15 mouse cellular contexts compared by ENCODE assay signal in genomic region chr11:96414002-96414401, GRCm38 (mm10). TPM values are rescaled to one million over a fixed set of nuclear protein-coding genes. Genes with fewer than 3 reads are reported as not detected.
A peak's percentile ranks its signal among the peaks of the same experiment; 100 is the strongest.
DNase-seq lines count a peak whose midpoint lies in the region; ATAC-seq and TF ChIP-seq lines count a peak whose summit lies in the region.
"Had no signal": no experiment of that assay in that cellular context is flagged by ENCODE, and none has a peak within 500 bp of the region (broad histone marks: within the 10 kb centered on the region; RNA-seq: fewer than 3 reads in every experiment).

No protein-coding gene starts in this region.

- TF ChIP-seq POLR2A in lung, adult 2 months (IDR thresholded peaks at IDR 0.05; ENCODE audit: borderline replicate concordance, extremely low read depth, low read depth, low read length) = no peak

- no peaks in the 10 kb centered on the region for H3K27me3 ChIP-seq in kidney, postnatal 0 days (ENCODE audit: insufficient read depth, low read length)
- no peaks in the 10 kb centered on the region for H3K27me3 ChIP-seq in stomach, embryonic 14.5 days (ENCODE audit: control insufficient read depth, insufficient read depth, low read length)

- DNase-seq in gastrocnemius, postnatal 25 days = peak; percentile 25
- DNase-seq in gastrocnemius, adult 18-20 months (ENCODE audit: low spot score) = no peak
- DNase-seq in lung, adult 2 months = peak; percentile 19
- DNase-seq in lung, postnatal 14 days = no peak
- no peak for DNase-seq in kidney, postnatal 0 days (ENCODE audit: low spot score)
- no peak for DNase-seq in frontal cortex, postnatal 10 days (ENCODE audit: low spot score in 2 of 2)
- DNase-seq: cerebellum, adult 11 months; thymus, postnatal 25 days had no signal

- WGBS in lung, adult 2 months = 28% methylated on average over 2 of the region's 2 CpGs
- 24% methylated on average over 2 of the region's 2 CpGs for WGBS in kidney, postnatal 0 days
- WGBS in stomach, embryonic 14.5 days = 31% methylated on average over 2 of the region's 2 CpGs

- H3K27ac ChIP-seq in kidney, postnatal 0 days = peak overlapping the region; percentile 78
- H3K27ac ChIP-seq in stomach, embryonic 14.5 days (ENCODE audit: low read length) = peak overlapping the region; percentile 21; the same call in 1 of the 2 replicates

- H3K4me2 ChIP-seq in kidney, postnatal 0 days (ENCODE audit: low read length) = peak overlapping the region; percentile 25; the same call in 1 of the 2 replicates
- H3K4me2 ChIP-seq in stomach, embryonic 14.5 days (replicated peaks; ENCODE audit: low read depth, low read length) = no peak overlapping the region

- TF ChIP-seq CTCF in lung, adult 2 months (IDR thresholded peaks at IDR 0.05; ENCODE audit: insufficient read depth, low read length) = no peak
- no peak for TF ChIP-seq CTCF in kidney, postnatal 0 days (IDR thresholded peaks at IDR 0.05; ENCODE audit: low read depth)

- no peak overlapping the region for H3K4me3 ChIP-seq in lung, adult 2 months (replicated peaks; ENCODE audit: extremely low read depth, low read depth, low read length)
- H3K4me3 ChIP-seq in kidney, postnatal 0 days (replicated peaks; ENCODE audit: low read depth, low read length) = no peak overlapping the region
- no peak overlapping the region for H3K4me3 ChIP-seq in stomach, embryonic 14.5 days (ENCODE audit: low read depth, low read length)

- no peak overlapping the region for H3K9ac ChIP-seq in kidney, postnatal 0 days (ENCODE audit: low read depth, low read length)
- H3K9ac ChIP-seq in stomach, embryonic 14.5 days (replicated peaks; ENCODE audit: low read depth, low read length) = no peak overlapping the region

- H3K36me3 ChIP-seq in kidney, postnatal 0 days (ENCODE audit: insufficient read depth, low read length) = no peaks in the 10 kb centered on the region
- no peaks in the 10 kb centered on the region for H3K36me3 ChIP-seq in stomach, embryonic 14.5 days (ENCODE audit: control insufficient read depth, insufficient read depth, low read length)

- H3K9me3 ChIP-seq in kidney, postnatal 0 days (replicated peaks; ENCODE audit: low read length) = no peaks in the 10 kb centered on the region
- no peaks in the 10 kb centered on the region; the same call in 1 of the 2 replicates for H3K9me3 ChIP-seq in stomach, embryonic 14.5 days (ENCODE audit: control insufficient read depth, low read depth, low read length)

- no peak; the same call in 1 of the 2 replicates for ATAC-seq in kidney, postnatal 0 days (replicated peaks; ENCODE audit: low FRiP score, low read depth)
- ATAC-seq in stomach, embryonic 14.5 days (ENCODE audit: insufficient number of reproducible peaks, insufficient read depth, low FRiP score, low read depth) = no peak
- ATAC-seq in megakaryocyte progenitor cell, adult 5-6 weeks (replicated peaks; ENCODE audit: poor library complexity) = no peak

- H3K4me1 ChIP-seq in lung, adult 2 months (ENCODE audit: control insufficient read depth, insufficient read depth, low read length) = peaks cover 8% of the 10 kb centered on the region
- peaks cover 13% of the 10 kb centered on the region for H3K4me1 ChIP-seq in kidney, postnatal 0 days (replicated peaks; ENCODE audit: insufficient read depth, low read length)
- peaks cover 17% of the 10 kb centered on the region; the same call in 1 of the 2 replicates for H3K4me1 ChIP-seq in stomach, embryonic 14.5 days (ENCODE audit: control insufficient read depth, insufficient read depth, low read length)

RNA-seq across cellular contexts. Expression of gene Hoxb1, which starts 48.5 kb away (rescaled TPM):
- not detected for total RNA-seq in gastrocnemius, postnatal 25 days (2021)
- not detected for total RNA-seq in gastrocnemius, adult 18-20 months (2021)
- polyA plus RNA-seq in lung, adult 2 months (2012; rRNA removed) = not detected in 2 replicates
- 0.13 and 0.37 TPM in 2 replicates for polyA plus RNA-seq in kidney, postnatal 0 days (2015; fragmentation: Nextera tagmentation; extraction: Ambion mirVana)
- 0.22 and 0.32 TPM in 2 replicates for polyA plus RNA-seq in stomach, embryonic 14.5 days (2014; fragmentation: Nextera tagmentation; extraction: Ambion mirVana)
- not detected in 2 replicates for total RNA-seq in megakaryocyte progenitor cell, adult 5-6 weeks (2015)
- not detected in 2 replicates for total RNA-seq in megakaryocyte progenitor cell, adult 5-6 weeks (2017)
- total RNA-seq: adrenal gland, postnatal 4 days; left cerebral cortex, adult 18-20 months; neutrophil, adult 5-6 weeks had no signal
- polyA plus RNA-seq: forebrain, embryonic 11.5 days; large intestine, adult 2 months had no signal

RNA-seq across cellular contexts. Expression of gene Skap1, which starts 50.4 kb away (rescaled TPM):
- under 1 TPM in 1 of 2 experiments, not detected in 1; 0.24 TPM for total RNA-seq in gastrocnemius, postnatal 25 days (2021)
- not detected for total RNA-seq in gastrocnemius, adult 18-20 months (2021)
- polyA plus RNA-seq in lung, adult 2 months (2012; rRNA removed) = 2.2 and 2.4 TPM in 2 replicates
- polyA plus RNA-seq in kidney, postnatal 0 days (2015; fragmentation: Nextera tagmentation; extraction: Ambion mirVana) = 7.6 and 8.7 TPM in 2 replicates
- polyA plus RNA-seq in stomach, embryonic 14.5 days (2014; fragmentation: Nextera tagmentation; extraction: Ambion mirVana) = 0.45 and 0.82 TPM in 2 replicates
- 0.32 TPM in 1 of 2 replicates, not detected in the other for total RNA-seq in megakaryocyte progenitor cell, adult 5-6 weeks (2015)
- total RNA-seq in megakaryocyte progenitor cell, adult 5-6 weeks (2017) = 0.46 TPM in 1 of 2 replicates, not detected in the other

Comparison
In these comparisons a context has a peak if more than half of its experiments do, and no peak if none do; other contexts are left out.
1. DNase-seq: peak in gastrocnemius, postnatal 25 days (single experiment) and lung, adult 2 months (single experiment); none in gastrocnemius, adult 18-20 months (single experiment), lung, postnatal 14 days (single experiment), kidney, postnatal 0 days (single experiment) and frontal cortex, postnatal 10 days (0 of 2).